Mouse (Mus musculus) CD4-positive, CD25-positive, alpha-beta regulatory T cell, adult 2 months (primary cell): ENCODE data around the gene Ifi47.
"Not testable (repeated sequence)": the region's sequence is repeated elsewhere in the genome, so short reads cannot be mapped to it uniquely, and the experiment has no call there.

ENCODE experiments used
- DNase-seq: peaks from one replicate; pipeline ENCODE4 v3.0.0-alpha.2; 2012; ENCODE audit warnings: low read depth, low spot score

Gene Ifi47

GRCm38 (mm10) chr11:49076001-49076757, at the start of gene Ifi47:
Gene Ifi47 (plus strand): TSS chr11:49076587.
- DNase-seq = peak; percentile 25

GRCm38 (mm10) chr11:49050064-49050463, 26.3 kb upstream of the Ifi47 start:
- DNase-seq = not testable (repeated sequence)

- DNase-seq = peak; percentile 50
Measured at GRCm38 (mm10) chr11:49051093-49051891, 25.1 kb upstream of the Ifi47 start, which contains the start of gene 9930111J21Rik2. Gene 9930111J21Rik2 (minus strand): TSS chr11:49051242.

- DNase-seq = not testable (repeated sequence)
Measured at GRCm38 (mm10) chr11:49051894-49052293, 24.5 kb upstream of the Ifi47 start.

DNA sequence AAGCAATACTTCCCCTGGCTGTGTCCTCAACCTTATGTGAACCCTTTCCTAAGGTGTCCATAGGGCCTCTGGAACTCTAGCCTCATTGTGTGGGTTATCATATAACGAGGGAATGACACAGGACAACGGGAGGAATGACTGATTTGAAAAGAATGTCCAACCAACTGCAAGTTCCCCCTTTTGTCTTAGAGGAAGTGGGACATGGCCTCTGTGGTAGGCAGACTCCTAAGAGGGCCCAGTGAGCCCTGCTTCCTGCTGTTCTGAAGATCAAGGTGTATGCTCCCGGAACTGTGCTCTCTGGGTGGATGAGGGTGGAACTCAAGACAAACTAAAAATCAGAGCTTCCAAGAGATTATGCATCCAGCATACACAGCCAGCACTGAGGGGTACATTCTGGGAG, 16.3 kb upstream of the Ifi47 start:
- DNase-seq = not testable (repeated sequence)

DNA sequence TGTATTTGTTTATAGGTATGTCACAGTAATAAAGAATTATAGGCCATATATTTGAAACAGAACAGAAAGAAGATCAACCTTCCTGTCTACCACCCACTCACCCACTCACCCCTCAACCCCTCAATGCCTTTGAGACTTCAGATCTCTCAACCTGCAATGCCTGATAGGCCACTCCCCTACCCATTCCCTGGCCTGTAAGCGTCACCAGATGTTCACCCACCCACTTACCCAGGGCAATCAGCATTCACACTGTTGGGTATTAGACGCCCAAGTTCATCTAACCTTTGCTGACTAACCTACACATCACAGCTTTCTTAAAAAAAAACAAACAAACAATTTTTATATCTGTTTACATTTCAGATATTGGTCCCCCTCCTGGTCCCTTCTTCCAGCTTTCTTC, 14.5 kb upstream of the Ifi47 start:
- peak; percentile 47 for DNase-seq

DNA sequence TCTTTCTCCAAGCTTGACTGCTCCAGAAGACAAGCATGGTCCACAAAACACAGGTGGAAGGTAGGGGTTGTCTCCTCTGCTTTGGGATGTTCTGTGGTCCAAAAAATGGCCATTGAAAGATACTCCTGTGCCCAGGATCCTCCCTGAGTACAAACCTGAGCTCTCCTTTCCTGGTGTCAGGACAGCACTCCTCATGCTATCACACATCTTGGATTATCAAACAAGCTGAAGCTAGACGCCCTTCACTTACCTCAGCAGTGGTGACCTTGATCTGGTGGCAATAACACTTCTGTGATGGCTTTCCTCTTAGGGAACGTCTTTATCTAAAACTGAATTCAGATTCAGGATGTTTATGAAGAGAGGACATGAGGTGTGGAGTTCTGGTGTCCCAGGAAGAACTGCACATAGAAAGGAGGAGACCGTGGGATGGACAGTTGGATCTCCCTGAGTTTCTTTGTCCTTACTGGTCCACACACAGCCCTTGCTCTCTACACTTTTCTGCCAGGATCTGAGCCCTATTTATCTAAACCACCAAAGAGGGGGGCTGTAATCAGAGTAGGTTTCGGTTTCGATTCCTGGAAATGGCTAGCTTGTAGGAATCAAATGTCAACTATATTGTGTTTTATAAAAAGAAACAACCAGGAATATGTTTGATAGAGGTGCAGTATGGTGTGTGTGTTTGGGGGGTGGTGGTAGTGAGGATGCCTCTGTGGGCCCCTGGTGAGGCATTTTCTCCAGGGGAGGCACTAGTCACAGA, 12.5 kb upstream of the Ifi47 start, which contains the start of gene Tgtp2:
TSS of gene Tgtp2 (minus strand) at position 494 of the 757 bp plus-strand sequence.
- DNase-seq = peak; percentile 73

GRCm38 (mm10) chr11:49068358-49068757, 8.0 kb upstream of the Ifi47 start:
- no peak for DNase-seq

- no peak for DNase-seq
Measured at GRCm38 (mm10) chr11:49077012-49077411, 625 bp downstream of the Ifi47 start.

DNA sequence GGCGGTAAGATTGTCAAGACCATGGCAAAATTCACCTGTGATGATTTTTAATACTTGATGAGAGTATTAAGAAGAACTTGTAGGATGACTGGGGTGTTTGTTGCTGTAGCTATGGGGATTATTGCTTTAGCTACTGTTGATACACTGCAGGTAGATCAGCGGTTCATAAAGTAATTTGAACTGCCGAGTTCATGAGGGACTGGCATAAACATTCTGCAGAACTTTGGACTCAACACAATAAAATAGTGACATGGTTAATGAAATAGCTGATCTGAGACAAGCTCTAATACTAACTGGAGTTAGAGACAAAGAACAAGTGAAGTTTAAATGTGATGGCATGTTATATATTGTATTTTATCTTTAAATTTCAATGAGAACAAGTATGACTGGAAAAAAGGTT, 2.3 kb downstream of the Ifi47 start:
- DNase-seq = no peak

DNA sequence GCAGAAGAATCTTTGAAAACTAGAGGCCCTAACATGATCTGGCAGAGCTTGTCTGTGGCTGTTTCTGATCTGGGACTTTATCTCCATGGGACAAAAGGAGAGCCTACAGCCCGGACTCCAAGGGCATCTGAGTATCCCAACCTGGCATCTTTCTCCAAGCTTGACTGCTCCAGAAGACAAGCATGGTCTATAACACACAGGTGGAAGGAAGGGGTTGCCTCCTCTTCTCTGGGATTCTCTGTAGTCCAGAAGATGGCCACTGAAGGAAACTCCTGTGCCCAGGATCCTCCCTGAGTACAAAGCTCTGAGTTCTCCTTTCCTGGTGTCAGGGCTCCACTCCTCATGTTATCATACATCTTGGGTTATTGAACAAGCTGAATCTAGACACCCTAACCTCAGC, 4.2 kb downstream of the Ifi47 start:
- DNase-seq = peak; percentile 12

GRCm38 (mm10) chr11:49081356-49081755, 5.0 kb downstream of the Ifi47 start:
- peak; percentile 53 for DNase-seq

- peak; percentile 17 for DNase-seq
Measured at GRCm38 (mm10) chr11:49081886-49082285, 5.5 kb downstream of the Ifi47 start.

DNA sequence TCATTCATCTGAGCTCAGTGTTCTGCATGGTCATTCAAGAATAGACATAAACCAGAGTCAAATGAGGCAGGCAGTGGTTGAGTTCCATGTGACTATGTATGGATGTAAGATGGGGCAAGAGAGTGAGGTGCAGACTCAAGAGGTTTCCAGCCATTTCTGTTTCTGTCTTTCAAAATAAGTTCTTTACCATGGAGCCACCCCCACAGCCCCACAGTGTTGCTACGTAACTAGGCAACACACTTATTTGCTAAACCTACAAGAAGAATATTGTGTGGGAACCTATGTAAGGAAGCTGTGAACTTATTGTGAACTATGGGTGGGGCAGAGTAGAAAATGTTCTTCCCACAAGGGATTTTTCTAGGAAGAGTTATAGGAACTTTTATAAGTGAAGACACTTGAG, 6.8 kb downstream of the Ifi47 start:
- DNase-seq = peak; percentile 69

DNA sequence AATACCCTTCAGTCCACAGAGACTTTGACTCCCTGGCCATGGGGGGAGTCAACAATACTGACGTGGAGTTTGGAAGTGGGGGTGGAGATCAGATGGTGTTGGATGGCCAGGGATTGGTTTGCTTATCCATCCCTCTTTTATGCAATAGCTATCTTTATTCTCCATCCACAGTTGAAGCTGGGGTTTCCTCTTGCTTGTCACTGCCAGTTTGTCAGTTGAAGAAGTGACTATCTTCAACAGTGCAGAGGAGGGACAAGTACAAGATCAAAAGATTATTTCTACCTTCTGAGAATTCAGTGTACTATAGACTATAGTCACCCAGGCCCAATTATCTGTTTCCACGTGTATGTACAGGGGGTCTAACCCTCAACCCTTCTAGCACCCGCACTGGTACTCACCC, 7.4 kb downstream of the Ifi47 start:
- peak; percentile 34 for DNase-seq

GRCm38 (mm10) chr11:49084385-49084784, 8.0 kb downstream of the Ifi47 start:
- no peak for DNase-seq

DNA sequence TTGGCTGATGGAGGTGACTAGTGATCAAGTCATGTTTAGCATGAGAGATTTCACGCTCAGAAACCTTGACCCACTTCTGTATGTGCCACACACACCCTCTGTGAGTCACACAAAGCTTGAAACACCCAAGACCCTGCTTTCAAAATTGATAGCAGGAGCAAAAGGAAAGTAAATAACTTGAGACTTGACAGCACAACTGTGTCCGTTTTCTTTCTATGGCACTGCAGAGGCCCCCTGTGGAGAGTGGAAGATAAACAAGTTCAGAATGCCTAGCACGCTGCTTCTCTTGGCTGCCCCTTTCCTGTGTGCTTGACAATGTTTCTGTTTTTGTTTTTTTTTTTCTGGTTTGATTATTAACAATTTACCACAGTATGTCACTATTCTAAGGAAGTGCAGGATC, 8.5 kb downstream of the Ifi47 start:
- DNase-seq = peak; percentile 75

GRCm38 (mm10) chr11:49086858-49087361, 10.5 kb downstream of the Ifi47 start:
- DNase-seq = peak; percentile 57

GRCm38 (mm10) chr11:49087830-49088616, 11.6 kb downstream of the Ifi47 start:
- DNase-seq = peak; percentile 74

DNA sequence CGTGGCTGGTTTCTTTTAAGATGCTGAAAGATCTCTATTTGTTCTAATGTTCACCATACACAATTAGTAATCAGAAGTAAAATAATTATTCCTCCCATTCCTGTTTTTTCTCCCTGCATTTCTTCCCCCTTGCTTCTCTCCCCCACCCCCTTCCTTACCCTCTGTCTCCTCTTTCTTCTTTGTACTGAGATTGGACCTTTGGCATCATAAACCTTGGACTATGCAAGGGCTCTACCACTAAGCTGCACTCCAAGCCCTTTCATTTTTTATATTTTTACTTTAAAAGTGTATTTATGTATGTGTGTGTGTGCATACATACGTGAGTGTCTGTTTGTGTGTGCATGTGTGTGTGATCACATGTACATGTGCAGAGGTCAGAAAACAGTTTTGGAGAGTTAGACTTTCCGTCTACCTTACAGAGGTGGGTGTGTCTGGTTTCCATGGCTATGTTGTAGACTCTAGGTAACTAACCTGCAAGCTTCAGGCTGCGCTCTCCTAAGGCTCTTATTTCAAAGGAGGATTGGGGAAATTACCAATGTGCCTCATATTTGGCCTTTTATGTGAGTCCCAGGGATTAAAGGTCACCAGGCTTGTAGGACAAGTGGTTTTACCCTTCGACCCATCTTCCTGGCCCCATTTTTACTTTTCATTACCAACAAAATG, 12.7 kb downstream of the Ifi47 start:
- DNase-seq = peak; percentile 57
